Mouse (Mus musculus) myocyte (in vitro differentiated cells): ENCODE measurements around the gene Fah.

ENCODE experiments used
- MAX ChIP-seq: IDR thresholded peaks from one replicate; pipeline ENCODE4 v1.6.1; 2011; ENCODE audit warnings: low read depth, mild to moderate bottlenecking, control low read depth
- MYOD1 ChIP-seq, 3 experiments: IDR thresholded peaks; one replicate each; pipeline ENCODE4 v1.6.1; 2011; ENCODE audit warnings: control low read depth in 2 of 3, low read depth in 2 of 3, mild to moderate bottlenecking in 2 of 3, moderate library complexity in 1 of 3; ENCODE audit not compliant: insufficient read length in 2 of 3, control insufficient read depth in 1 of 3

DNA sequence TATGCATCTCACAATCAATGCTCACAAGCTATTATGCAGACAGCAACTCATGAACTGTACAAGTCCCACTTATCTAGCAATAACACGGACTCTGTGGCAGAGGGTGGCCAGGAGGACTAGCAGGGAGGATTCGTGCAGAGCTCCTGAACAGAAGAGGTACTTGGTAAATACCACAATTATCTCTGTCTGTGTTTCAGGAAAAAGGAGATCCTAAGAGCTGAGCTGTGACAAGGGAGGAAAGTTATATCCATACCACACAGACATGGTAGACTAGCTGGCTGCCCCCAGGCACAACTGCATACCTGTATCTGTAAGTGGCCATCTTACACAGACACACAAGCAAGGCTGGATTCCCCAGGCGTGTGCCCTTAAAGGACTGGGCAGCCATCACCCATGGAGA, 5.2 kb downstream of the Fah start:
- no peak for TF ChIP-seq MAX
- TF ChIP-seq MYOD1 (IDR thresholded peaks at IDR 0.05; ENCODE audit: control insufficient read depth in 1 of 3, insufficient read length in 2 of 3, low read depth in 2 of 3), result no peak
